Mouse (Mus musculus) small intestine, adult 2 months (tissue): ENCODE data around the gene Lrp5. TPM values are rescaled to one million over a fixed set of nuclear protein-coding genes. Genes with fewer than 3 reads are reported as not detected.

Experiments
- H3K27ac ChIP-seq: fragments of 200-500 bp; 2 replicates; pipeline ENCODE4 v1.5.1; 2012; ENCODE audit warnings: low read depth, low read length, control low read depth, inconsistent platforms; ENCODE audit not compliant: insufficient read depth
- H3K27me3 ChIP-seq: fragments of 200-500 bp; 2 replicates; pipeline ENCODE4 v1.6.1; 2012; ENCODE audit warnings: mild to moderate bottlenecking, moderate library complexity, low read length, inconsistent platforms; ENCODE audit not compliant: control insufficient read depth, insufficient read depth
- H3K36me3 ChIP-seq: fragments of 200-500 bp; 2 replicates; pipeline ENCODE4 v1.6.1; 2012; ENCODE audit warnings: mild to moderate bottlenecking, low read length, control low read depth, inconsistent platforms; ENCODE audit not compliant: control insufficient read depth, insufficient read depth
- H3K4me1 ChIP-seq: fragments of 200-500 bp; 2 replicates; pipeline ENCODE4 v1.6.1; 2012; ENCODE audit warnings: low read length, inconsistent platforms, mixed read lengths; ENCODE audit not compliant: control insufficient read depth, insufficient read depth, insufficient read length
- H3K4me3 ChIP-seq: fragments of 200-500 bp; 2 replicates; pipeline ENCODE4 v1.5.1; 2012; ENCODE audit warnings: low read depth, mild to moderate bottlenecking, control low read depth, inconsistent platforms, low read length, moderate library complexity
- CTCF ChIP-seq: fragments of 200-500 bp; IDR thresholded peaks from 2 replicates; pipeline ENCODE4 v1.5.1; 2012; ENCODE audit warnings: low read depth, mild to moderate bottlenecking, control low read depth, inconsistent platforms, low read length, moderate library complexity, mixed read lengths; ENCODE audit not compliant: insufficient replicate concordance, insufficient read length; ENCODE audit errors: extremely low read depth
- POLR2A ChIP-seq: fragments of 200-500 bp; IDR thresholded peaks from 2 replicates; pipeline ENCODE4 v1.6.1; 2012; ENCODE audit warnings: low read depth, mild to moderate bottlenecking, control low read depth, inconsistent platforms, low read length, moderate library complexity
- WGBS: fragments of 180-500 bp; shearing (Covaris S2); methylation state at CpG from one replicate; pipeline ENCODE4 v1.1.7; 2018; 5-methylcytosine and 5-hydroxymethylcytosine counted together
- polyA plus RNA-seq: library from polyadenylated mRNA; depleted of rRNA; stranded (reverse); fragments of >200 nt; gene quantifications from 2 replicates; pipeline ENCODE4 v1.2.3, GENCODE M21; 2012

The Lrp5 gene
- polyA plus RNA-seq, 1 experiment: 96.7 TPM

GRCm38 (mm10) chr19:3577265-3577910 is 109.0 kb downstream of the Lrp5 start:
- Histone ChIP-seq H3K36me3 (no peaks in the 10 kb centered on the region), H3K4me3 (no peak overlapping the region), H3K27ac (0 out of 2 replicates have a peak overlapping the region, but pooled peaks have one; percentile 13), H3K27me3 (no peaks in the 10 kb centered on the region), H3K4me1 (peaks cover 14% of the 10 kb centered on the region)
- TF ChIP-seq CTCF: no peak
- TF ChIP-seq POLR2A: no peak
- WGBS: 66% methylated on average over 4 of the region's 4 CpGs

DNA sequence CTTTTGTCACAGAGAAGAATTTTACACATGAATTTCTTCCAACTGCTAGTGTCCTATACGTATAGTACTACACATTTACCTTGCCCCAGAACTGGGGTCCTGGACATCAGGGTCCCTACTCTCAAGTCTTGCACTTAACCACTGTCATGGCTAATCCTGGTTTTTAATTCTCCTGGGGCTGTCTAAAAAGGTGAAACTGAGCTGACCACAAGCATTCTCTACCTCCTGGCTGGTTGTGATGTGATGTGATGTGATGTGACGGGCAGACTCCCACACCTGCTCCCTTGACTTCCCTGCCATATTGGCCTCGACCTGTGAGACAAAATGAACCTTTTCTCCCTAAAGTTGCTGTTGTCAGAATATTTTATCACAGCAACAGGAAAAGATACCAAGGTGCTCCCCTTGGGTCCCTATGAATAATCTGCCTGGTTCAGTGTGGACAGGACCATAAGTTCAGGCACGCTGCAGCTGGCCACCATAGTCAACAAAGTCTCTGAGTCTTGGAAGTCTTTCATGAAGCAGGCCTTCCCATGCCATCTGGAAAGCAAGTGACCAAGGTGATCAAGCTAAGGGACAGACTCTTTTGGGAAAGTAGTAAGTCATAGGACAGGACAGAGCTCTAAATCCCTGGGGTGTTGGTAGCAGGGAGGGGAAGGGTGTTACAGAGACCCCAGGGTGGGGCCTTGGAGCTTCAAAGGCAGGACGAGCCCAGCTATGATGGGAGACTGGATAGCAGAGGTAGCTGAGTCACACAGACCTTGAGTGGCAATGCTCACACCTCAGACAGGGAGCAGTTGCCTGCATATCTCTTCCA is 109.7 kb downstream of the Lrp5 start:
- WGBS: 72% methylated on average over 5 of the region's 5 CpGs
- Histone ChIP-seq H3K27ac (no peak overlapping the region), H3K4me1 (peaks cover 14% of the 10 kb centered on the region), H3K36me3 (no peaks in the 10 kb centered on the region), H3K4me3 (no peak overlapping the region), H3K27me3 (no peaks in the 10 kb centered on the region)
- no peak for TF ChIP-seq CTCF
- no peak for TF ChIP-seq POLR2A

DNA sequence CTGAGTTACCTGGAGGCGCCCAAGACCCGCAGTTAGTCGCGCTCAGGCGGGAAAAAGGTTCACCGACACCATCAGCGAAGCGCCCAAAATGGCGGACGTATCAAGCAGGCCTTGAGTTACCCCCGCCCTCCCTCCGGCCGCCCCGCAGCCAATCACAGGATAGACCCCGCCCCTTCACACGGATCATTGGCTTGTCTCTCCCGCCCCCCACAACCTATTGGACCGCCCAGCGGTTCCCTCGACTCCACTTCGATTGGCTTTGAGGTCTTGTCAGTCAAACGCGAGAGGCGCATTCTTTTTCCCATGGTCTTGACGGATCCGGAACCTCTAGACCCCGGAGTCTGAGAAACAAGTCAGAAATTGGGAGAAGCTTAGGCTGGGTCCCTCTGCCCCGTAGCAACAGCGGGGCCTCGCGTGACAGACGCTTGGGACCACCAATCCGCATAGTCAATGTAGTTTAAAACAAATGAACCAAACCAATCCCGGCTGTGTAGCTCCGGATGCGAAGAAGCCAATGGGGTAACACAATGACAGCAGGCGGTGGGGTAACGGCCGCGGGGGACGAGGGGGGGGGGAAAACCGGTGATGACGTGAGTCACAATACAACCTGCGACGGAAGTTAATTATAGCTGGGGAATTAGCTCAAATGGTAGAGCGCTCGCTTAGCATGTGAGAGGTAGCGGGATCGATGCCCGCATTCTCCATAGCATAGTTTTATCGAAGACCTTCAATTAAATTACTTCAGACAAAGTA is 110.6 kb downstream of the Lrp5 start, which contains the start of gene Ppp6r3:
Gene Ppp6r3 (minus strand): TSS at position 118 of the 753 bp plus-strand sequence.
- WGBS: under 1% methylated on average over 51 of the region's 51 CpGs
- Histone ChIP-seq H3K4me3 (peak within 1 kb of the TSS; percentile 96), H3K36me3 (no peaks in the 10 kb centered on the region), H3K4me1 (peaks cover 14% of the 10 kb centered on the region), H3K27ac (peak within 1 kb of the TSS; percentile 95), H3K27me3 (no peaks in the 10 kb centered on the region)
- no peak for TF ChIP-seq CTCF
- TF ChIP-seq POLR2A: peak; percentile 43

- Histone ChIP-seq H3K4me1 (peaks cover 14% of the 10 kb centered on the region), H3K27me3 (no peaks in the 10 kb centered on the region), H3K4me3 (peak overlapping the region; percentile 96), H3K27ac (peak overlapping the region; percentile 95), H3K36me3 (no peaks in the 10 kb centered on the region)
- TF ChIP-seq CTCF: no peak
- no peak for TF ChIP-seq POLR2A
- WGBS: under 1% methylated on average over 47 of the region's 50 CpGs
These were observed 111.1 kb downstream of the Lrp5 start for GRCm38 (mm10) chr19:3575276-3575631.

- Histone ChIP-seq H3K27me3 (no peaks in the 10 kb centered on the region), H3K4me3 (peak overlapping the region; percentile 96), H3K27ac (peak overlapping the region; percentile 95), H3K36me3 (no peaks in the 10 kb centered on the region), H3K4me1 (peaks cover 14% of the 10 kb centered on the region)
- TF ChIP-seq POLR2A: no peak
- no peak for TF ChIP-seq CTCF
- WGBS: 1% methylated on average over 9 of the region's 9 CpGs
These were observed 111.7 kb downstream of the Lrp5 start for GRCm38 (mm10) chr19:3574593-3575094.

- no peak overlapping the region for H3K4me3 ChIP-seq
- TF ChIP-seq POLR2A (no peak), CTCF (no peak)
- no peaks in the 10 kb centered on the region for H3K36me3 ChIP-seq
- no peaks in the 10 kb centered on the region for H3K27me3 ChIP-seq
- no peak overlapping the region for H3K27ac ChIP-seq
- WGBS: 54% methylated on average over 3 of the region's 3 CpGs
- peaks cover 10% of the 10 kb centered on the region; the same call in 1 of the 2 replicates for H3K4me1 ChIP-seq
These were observed 122.1 kb downstream of the Lrp5 start for GRCm38 (mm10) chr19:3564309-3564708.

- H3K36me3 ChIP-seq: no peaks in the 10 kb centered on the region
- H3K27ac ChIP-seq: no peak overlapping the region
- no peaks in the 10 kb centered on the region for H3K27me3 ChIP-seq
- TF ChIP-seq POLR2A: no peak
- no peak for TF ChIP-seq CTCF
- H3K4me1 ChIP-seq: peaks cover 6% of the 10 kb centered on the region; the same call in 1 of the 2 replicates
- 74% methylated on average over 6 of the region's 6 CpGs for WGBS
- no peak overlapping the region for H3K4me3 ChIP-seq
These were observed 123.6 kb downstream of the Lrp5 start for GRCm38 (mm10) chr19:3562752-3563151.
